Mouse (Mus musculus) left cerebral cortex, adult 18-20 months (tissue): Measurements from ENCODE around the gene Tmem108. TPM values are rescaled to one million over a fixed set of nuclear protein-coding genes. Genes with fewer than 3 reads are reported as not detected.

Experiments used
- DNase-seq, 2 experiments: peaks; one replicate each; pipeline ENCODE4 v3.0.0; 2021 to 2022; ENCODE audit warnings: low spot score in 2 of 2, mixed read lengths in 1 of 2
- total RNA-seq, 2 experiments: library from RNA; stranded (reverse); gene quantifications; 2 replicates each; pipeline ENCODE4 v1.2.3; 2021

The Tmem108 gene
- total RNA-seq, 2 experiments from 2014 or later: 23.7 to 25.9 TPM

DNA sequence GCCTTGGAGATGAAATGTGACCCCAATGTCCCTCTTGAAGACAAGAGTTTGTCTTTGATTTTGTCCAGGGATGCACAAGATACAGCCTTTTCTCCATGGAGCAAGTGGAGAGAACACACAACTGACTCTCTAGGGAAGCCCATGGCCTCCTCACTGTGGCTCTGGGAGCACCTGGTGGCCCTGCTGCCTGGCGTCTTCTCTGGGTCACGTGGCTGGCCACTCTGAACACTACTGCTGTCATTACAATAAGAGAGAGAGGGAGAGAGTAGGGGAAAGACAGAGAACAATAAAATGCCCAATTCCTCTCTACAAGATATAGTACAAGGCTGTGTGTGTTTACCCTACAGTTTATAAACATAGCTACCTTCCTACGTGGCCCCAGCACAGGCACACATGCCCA lies 40.2 kb downstream of the Tmem108 start:
- DNase-seq: no peak

DNA sequence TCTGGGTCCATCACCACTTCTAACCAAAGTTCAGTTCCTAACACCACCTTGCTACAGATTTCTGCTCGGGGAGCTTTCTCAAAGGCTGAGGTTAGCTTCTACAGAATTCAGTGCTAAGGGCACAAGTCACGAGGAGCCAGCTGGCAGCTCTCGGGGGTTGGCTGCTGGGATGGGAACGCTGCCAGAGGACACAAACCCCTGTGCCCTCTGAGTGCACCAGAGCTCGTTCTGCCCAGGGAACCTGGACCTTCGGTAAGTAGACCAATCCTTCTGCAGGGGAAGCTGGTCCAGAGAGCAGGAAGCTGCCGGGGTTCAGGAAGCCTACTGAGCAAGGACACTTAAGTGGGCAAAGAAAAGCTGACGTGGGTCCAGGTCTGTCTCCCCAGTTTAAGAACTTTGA lies 40.6 kb downstream of the Tmem108 start:
- DNase-seq: no peak

DNA sequence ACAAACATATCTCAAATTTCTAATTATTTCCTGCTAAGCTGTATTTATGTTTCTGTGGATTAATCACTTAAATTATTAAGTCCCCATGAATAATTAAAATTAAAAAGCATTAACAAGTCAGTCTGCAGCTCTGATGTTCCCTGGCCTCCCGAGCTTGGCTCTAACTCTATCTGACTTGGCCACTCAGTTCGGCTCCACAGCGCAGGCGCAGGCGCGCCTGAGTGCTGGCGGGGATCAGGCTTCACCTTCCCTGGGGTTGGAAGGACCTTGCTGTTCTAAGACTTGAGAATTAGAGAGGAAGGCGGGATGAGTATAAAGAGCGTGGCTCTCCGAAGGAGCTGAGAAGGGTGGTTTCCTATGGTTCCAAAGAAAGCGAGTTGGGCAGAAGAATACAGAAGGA lies 41.6 kb downstream of the Tmem108 start:
- DNase-seq: no peak

DNA sequence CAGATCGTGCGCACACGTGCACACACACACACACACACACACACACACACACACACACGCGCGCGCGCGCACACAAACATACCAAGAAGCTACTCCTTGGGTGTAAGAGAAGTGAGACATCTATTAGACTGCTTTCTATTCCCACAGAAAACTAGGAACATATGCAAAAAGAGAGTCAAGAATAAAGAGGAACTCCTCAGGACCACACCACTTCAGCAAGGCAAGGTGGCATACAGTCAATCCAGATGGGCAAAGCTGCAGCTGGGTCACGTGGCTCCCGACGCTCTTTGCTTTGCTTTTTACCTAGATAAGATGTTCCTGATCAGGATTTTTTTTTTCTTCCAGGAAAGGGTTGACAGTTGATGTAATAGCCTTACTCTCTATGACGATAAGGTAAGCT lies 45.6 kb downstream of the Tmem108 start:
- DNase-seq: no peak

DNA sequence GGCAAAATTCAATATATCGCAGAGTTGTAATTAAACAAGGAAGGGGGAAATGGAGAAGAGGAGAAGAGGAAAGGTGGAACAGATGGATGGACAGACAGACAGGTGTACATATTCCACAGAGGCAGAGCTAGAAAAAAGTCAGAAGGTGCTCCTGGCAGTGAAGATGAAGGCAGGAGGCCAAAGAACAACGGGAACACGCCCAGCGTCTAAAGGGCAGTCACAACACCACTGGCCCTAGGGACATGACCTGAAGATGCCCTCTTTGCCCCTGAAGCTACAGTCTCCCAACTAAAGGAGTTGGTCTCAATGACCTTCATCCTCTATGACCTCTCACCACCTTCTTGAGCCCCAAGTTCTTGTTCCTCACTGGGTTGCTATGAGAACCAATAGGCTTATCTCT lies 46.3 kb downstream of the Tmem108 start:
- DNase-seq: no peak

DNA sequence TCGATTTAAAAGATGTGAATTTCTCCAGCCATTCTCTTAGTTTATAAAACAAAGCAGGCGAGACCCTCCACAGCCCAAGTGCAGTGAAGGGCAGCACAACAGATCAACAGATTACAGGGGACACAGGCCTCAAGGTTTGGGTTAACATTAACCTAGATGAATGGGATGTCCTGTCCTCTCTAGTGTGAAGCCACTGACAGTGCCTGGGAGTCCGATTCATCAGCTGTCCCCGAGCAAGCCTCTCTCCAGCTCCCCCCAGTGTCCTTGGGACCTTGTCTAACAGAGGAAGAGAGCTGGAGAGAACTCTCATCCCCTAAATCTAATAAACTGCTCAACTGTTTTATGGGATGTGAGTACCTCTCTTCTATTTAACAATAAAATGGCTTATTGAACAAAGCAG lies 48.4 kb downstream of the Tmem108 start:
- DNase-seq: no peak

DNA sequence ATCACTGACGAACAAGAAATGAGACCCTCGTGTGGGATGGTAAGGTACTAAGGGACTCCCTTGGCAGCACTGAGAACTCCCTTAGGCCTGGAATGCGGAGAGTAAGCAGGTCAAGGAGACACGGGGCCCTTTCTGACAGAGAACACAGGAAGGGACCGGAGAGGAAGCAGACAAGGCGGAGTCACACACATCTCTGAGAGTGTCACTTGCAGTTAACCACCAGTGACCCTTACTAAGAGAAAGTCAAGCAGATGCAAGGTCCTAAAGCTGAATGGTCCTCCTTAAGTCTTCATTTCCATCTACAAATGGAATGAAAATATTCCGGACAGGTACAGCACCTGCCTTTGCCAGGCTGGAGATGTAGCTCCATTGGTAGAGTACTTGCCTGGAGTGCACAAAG lies 48.9 kb downstream of the Tmem108 start:
- DNase-seq: no peak

DNA sequence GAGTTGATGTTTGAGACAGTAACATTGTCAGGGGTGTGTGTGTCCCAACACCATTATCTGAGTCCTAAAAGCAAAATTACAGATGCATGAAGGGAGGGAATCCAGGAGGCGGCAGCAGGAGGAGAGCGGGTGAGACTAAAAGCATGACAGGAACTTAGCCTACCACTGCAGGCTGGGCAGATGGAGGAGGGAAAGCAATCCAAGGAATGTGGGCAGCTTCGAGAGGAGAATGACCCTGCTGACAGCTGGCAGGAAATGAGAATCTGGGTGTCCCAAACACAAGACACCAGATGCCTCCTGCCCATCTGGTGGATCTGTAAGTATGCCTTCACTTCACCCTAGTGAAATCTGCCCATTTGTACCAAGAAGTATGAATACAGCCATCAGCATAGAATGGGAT lies 51.9 kb downstream of the Tmem108 start:
- DNase-seq: peak in 1 of 2 experiments; percentile 33

DNA sequence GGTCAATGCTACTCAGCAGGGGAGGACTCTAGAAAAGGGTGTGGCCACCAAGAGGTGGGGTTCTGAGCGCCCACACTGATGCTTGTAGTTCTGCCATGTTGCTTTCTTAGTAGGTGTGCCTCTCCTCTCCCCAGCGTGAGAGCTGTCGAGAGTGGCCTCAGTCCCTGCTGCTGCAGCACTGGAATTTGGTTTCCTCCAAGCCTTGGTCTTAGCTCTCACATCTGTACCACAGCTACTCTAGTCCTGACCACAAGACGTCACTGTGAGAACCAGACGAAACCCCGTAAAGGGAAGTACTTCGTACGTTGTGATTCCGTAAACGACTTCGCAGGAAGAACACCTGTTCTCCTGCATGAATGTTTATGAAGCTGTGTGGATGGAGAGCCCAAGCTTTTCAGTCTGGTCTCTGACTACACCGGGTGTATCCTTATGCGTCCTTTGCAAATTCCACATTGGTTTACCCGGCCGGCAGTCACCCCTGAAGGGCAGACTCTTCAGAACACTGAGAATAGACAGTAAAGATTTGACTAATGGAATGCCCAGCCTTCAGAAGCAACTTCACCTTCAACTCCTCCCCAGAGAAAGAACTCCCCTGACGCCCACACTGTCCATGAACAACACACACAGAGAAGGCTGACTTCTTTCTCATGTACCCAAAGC lies 53.0 kb downstream of the Tmem108 start:
- DNase-seq: no peak

DNA sequence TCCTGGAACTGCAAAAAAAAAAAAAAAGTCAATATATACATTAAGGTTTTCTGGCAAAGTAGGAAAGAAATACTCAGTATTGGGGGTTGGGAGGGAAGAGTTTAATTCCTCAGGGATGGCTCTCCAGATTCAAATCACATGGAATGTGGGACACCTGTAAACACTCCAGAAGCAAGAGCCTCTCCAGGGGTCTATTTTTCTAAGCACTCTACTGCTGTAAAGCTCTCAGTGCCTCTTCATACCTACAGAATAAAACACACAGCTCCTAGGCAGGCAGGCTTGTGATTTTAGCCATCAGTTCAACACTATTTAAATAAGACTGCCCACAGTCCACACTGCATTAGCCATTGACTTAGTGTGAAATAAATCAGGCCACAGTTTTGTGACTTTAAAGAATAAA lies 53.8 kb downstream of the Tmem108 start:
- DNase-seq: no peak

DNA sequence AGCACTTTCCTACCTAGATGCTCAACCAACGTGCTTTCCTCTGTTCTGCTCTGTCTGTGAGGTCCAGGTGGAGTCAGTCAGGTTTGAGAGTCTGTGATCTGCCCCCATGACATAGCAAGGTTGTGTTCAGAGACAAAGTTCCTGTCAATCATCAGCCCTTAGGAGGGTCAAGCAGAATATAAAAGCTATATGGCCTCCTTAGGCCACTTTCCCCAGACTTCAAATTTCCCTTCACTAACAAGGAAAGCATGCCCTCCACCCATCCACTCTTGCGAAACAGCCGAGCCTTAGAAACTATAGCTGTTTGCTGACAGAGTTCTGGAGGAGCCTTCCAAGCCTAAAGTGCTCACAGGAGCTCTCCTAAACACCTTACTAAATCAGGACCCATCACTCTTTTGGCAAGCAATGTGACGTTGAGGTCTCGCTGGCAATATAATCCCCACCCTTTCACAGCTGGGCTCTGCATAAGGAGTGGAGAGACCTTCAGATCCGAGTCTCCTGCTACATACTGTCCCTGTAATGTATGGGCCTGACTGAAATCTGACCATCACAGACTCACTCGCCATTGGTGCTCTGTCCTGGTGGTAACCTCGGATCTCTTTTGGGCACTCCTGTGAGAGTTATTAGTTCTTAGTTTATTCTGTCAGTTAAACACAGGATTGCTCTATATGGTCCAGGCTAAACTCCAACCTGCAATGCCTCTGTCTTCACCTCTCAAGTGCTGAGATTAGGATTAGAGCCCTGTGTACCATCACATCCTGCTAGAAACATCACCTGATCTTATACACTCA lies 54.4 kb downstream of the Tmem108 start:
- no peak for DNase-seq

DNA sequence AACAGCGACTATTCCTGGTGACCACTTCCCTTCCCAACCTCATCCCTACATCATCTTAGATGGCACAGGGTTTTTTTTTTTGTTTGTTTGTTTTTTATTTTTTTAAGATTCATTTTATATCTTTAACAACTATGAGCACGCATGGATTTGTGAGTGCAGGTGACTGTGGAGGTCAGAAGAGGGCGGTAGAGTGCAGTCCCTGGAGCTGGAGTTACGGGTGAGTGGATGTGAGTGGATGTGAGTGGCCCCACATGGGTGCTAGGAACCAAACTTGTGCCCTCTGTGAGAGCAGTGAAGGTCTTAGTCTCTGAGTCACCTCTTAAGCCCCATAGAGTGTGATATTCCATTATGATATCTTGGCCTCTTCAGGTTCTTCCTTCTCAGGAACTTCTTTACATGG lies 55.9 kb downstream of the Tmem108 start:
- no peak for DNase-seq

DNA sequence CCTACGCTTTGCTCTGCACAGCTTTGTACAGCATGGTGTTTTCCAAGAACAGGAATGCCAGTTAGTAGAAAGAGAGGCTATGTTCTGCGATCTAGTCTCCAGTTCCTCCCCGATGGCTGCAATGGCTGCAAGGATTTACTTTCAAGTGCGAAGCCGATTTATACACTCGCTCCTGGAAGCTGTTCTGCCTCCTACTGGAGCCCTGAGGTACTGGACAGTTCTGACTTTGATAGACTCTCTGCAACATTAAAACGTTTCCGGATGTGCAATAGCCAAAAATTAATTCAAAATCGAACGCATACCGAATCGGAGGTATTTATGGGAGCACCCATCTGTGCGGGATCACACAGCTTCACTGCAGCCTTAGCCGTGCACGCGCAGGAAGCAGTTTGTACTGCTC lies 58.6 kb downstream of the Tmem108 start:
- DNase-seq: no peak

DNA sequence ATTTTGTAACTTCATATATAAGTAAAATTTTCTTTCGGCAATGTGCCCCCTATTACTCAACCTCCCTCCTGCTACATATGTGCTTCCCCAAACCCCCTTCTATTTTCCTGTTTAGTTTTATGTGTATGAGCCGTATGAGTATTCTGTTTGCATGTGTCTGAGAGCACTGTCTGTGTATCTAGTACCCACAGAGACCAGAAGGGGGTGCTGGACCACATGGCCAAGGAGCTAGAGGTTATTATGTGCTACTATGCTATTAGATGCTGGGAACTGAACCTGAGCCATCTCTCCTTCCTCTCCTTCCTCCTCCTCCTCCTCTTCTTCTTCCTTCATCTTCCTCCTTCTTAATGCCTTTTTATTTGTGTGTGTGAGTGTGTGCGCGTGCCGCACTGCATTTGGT lies 59.2 kb downstream of the Tmem108 start:
- DNase-seq: no peak

DNA sequence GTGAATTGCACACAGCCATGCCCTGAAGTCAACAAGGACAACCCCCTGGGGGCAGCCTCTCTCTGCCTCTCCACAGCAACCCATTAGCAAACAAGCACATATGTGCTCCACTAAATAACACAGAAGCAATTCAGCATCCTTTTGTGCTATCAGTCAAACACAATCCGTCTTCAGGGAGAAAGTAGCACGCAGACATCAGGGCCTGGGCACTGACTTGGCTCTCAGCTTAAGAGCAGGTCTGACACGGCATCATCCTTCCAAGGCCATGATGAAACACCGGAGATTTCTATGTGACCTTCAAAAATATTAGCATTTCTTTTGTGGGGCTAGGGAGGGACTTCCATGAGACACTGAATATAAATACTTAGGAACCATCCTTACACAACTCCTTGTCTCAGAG lies 60.2 kb downstream of the Tmem108 start:
- no peak for DNase-seq

DNA sequence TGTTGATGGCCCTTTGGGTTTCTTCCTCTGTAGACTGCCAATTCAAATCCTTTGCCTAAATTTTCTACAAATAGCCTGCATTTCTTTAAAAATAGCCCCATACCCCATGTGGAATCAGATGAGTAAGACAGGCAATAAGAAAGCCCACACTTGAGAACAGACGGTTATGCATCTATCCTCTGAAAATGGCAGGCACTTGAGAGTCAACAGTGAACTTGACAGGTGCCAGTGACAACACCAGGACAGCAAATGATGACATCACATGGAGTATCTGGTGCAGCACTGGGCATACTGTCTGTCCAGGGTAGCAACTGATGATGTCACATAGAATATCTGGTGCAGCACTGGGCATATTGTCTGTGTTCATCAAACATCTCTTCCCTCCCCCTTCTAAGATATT lies 61.4 kb downstream of the Tmem108 start:
- DNase-seq: peak in 1 of 2 experiments; percentile 12

DNA sequence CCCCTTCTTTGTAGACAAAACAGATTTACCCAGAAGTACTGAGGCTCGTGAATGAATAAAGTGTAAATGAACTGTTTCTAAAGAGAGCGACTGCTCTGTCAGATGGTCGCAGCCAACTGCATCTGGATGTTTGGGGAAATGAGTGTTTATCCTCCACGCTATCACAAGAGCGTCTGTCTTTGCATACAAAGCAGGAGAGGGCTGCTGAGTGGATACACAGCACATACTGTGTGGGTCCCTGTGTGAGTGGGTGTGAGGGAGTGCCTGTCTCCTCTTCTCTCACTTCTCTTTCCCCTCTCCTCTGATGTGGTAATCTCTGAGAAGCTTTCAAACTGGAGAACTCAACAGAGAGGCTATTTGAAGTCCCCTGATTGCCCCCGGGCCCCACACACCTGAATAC lies 64.7 kb downstream of the Tmem108 start:
- DNase-seq: peak in 1 of 2 experiments; percentile 23

DNA sequence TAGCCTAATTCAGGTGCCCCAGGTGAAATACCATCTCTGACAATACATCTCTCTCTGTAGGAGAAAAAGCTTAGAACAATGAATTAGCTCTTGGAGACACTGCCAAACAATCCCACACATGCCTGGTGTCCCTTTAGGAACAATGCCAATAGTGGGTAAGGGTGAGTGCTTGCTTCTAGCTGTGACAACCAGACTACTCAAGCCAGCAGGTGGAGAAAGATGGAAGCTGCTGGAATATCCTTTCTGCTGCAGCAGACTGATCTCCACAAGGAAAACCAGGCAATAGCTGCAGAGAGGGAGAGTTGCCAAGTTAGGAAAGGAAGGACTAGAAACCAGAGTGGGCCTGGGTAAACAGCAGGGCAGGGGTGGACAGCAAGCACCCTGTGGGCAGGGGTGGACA lies 67.8 kb downstream of the Tmem108 start:
- no peak for DNase-seq

DNA sequence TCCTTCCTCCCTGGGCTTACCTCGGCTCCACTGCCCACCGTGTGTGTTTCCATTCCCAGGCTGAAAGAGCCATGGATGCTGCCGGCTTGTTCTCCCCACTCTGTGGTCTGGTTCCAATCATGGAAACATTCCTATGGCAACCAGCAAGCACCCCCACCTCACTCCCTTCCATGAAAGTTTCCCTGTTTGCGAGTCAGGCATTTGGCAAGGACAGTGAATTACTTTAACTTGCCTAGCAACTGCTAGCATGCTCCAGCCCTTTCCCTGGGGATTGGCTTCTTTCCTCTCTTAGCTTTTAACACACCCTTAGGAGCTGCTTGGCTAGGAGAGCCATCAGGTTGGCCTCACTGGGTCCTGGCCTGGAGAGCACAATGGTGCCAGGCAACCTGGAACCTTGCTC lies 68.9 kb downstream of the Tmem108 start:
- peak; percentile 16 to 43 for DNase-seq

DNA sequence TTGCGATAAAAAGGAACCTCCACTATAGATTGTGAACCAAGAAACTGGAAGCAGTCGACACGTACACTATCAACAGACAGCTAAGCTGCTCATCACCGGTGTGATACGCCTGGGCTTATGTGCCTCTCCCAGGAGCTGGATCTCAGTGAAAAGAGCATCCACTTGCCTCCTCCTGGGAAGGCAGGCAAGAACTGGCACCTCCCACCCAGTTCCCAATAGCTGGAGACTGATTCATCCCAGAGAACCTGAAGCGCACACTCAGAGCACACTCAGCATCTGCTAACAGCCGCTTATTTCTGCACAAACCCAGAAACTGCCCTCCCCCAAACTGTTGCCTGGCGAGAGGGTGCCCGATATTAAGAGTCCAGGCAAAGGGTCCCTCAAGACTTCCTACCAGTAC lies 69.8 kb downstream of the Tmem108 start:
- DNase-seq: peak; percentile 46 to 65

DNA sequence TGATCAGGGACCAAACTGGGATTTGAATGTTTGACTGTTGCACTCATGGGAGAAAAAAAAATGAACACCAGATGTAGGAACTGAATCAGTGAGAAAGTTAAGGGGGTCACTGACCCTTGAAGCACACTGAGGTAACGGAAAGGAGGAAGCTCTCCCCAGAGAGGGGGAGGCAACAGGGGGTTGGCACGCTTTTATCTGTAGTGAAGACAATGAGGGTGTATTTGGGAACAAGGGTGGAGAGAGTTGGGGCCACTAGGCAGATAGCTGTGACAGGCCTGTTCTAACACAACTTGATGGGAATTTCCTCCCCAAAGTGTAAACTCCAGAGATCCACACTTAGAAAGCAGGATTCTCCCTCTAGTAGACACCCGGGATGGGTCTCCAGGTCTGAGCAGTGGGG lies 71.2 kb downstream of the Tmem108 start:
- DNase-seq: no peak

DNA sequence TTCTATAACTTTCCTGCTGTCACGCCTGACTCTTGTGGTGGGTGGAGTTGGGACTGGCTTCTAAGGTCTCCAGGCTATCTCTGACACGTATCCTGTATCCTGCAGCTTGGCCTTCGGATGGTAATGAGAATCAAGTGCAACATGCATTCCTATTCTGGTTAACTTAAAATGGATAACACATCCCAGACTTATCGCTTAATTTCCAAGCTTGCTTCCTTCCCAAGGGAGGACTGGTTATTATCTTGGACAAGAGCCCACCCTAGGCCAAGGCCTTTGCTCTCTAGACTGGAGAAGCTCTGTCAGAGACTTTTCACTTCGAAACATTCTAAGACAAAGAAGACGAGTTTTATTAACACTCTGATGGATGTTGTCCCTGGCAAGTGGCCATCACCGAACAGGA lies 71.9 kb downstream of the Tmem108 start:
- DNase-seq: no peak

DNA sequence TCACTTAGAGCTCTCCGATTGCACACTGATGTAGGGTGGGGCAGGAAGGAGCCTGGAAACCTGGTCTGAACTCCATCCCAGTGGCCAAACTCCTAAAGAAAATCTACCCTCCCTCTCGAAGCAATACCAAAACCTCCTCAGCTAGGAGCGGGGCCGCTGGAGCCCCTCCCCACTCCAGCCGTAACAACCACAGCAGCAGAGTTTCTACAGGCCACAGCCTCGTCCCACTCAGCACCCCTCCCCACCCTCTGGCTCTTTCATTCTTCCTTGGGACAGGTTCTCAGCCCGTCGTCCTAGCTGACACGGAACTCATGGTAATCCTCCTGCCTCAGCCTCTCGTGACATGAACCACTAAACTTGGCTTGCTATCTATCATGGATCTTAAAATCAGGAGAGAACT lies 72.6 kb downstream of the Tmem108 start:
- DNase-seq: no peak
